Mouse (Mus musculus) lung, adult 2 months (tissue): Measurements from ENCODE around the gene Hck. TPM values are rescaled to one million over a fixed set of nuclear protein-coding genes. Genes with fewer than 3 reads are reported as not detected.

Source experiments
- DNase-seq: peaks from one replicate; pipeline ENCODE4 v3.0.0; 2022
- H3K4me1 ChIP-seq: fragments of 200-500 bp; 2 replicates; pipeline ENCODE4 v1.6.1; 2011; ENCODE audit warnings: low read length; ENCODE audit not compliant: control insufficient read depth, insufficient read depth
- H3K4me3 ChIP-seq: fragments of 200-500 bp; replicated peaks from 2 replicates; pipeline ENCODE3; 2011; ENCODE audit warnings: low read depth, mild to moderate bottlenecking, control low read depth, low read length; ENCODE audit errors: extremely low read depth
- CTCF ChIP-seq: fragments of 200-500 bp; IDR thresholded peaks from 2 replicates; pipeline ENCODE4 v1.5.1; 2011; ENCODE audit warnings: mild to moderate bottlenecking, low read length, control low read depth; ENCODE audit not compliant: insufficient read depth
- POLR2A ChIP-seq: fragments of 200-500 bp; IDR thresholded peaks from 2 replicates; pipeline ENCODE4 v1.6.1; 2011; ENCODE audit warnings: low read depth, mild to moderate bottlenecking, control low read depth, low read length, borderline replicate concordance; ENCODE audit errors: extremely low read depth
- WGBS: fragments of 180-500 bp; shearing (Covaris S2); methylation state at CpG from one replicate; pipeline ENCODE4 v1.1.7; 2018; 5-methylcytosine and 5-hydroxymethylcytosine counted together
- polyA plus RNA-seq: library from polyadenylated mRNA; depleted of rRNA; stranded (reverse); fragments of >200 nt; gene quantifications from 2 replicates; pipeline ENCODE4 v1.2.3, GENCODE M21; 2012

Gene Hck
- polyA plus RNA-seq, 1 experiment = 52.8 TPM

GRCm38 (mm10) chr2:153074651-153075050, 33.6 kb upstream of the Hck start:
- no peak for DNase-seq
- no peak overlapping the region for H3K4me3 ChIP-seq
- no peak for TF ChIP-seq CTCF
- TF ChIP-seq POLR2A = no peak
- H3K4me1 ChIP-seq = peaks cover 8% of the 10 kb centered on the region
- WGBS = 80% methylated on average over 10 of the region's 10 CpGs

- Histone ChIP-seq H3K4me1 (peaks cover 3% of the 10 kb centered on the region), H3K4me3 (no peak overlapping the region)
- 53% methylated on average over 2 of the region's 2 CpGs for WGBS
- no peak for DNase-seq
- no peak for TF ChIP-seq POLR2A
- no peak for TF ChIP-seq CTCF
Measured at GRCm38 (mm10) chr2:153075961-153076360, 32.3 kb upstream of the Hck start.

- DNase-seq = peak; percentile 78
- Histone ChIP-seq H3K4me3 (no peak overlapping the region), H3K4me1 (peaks cover 9% of the 10 kb centered on the region)
- WGBS = 43% methylated on average over 32 of the region's 32 CpGs
- peak; percentile 78 for TF ChIP-seq CTCF
- no peak for TF ChIP-seq POLR2A
Measured at GRCm38 (mm10) chr2:153080841-153081523, 27.3 kb upstream of the Hck start.

GRCm38 (mm10) chr2:153081866-153082265, 26.4 kb upstream of the Hck start:
- Histone ChIP-seq H3K4me1 (peaks cover 6% of the 10 kb centered on the region), H3K4me3 (no peak overlapping the region)
- WGBS = 69% methylated on average over 6 of the region's 6 CpGs
- no peak for DNase-seq
- TF ChIP-seq CTCF = no peak
- no peak for TF ChIP-seq POLR2A

- DNase-seq = no peak
- WGBS = 66% methylated on average over 8 of the region's 8 CpGs
- TF ChIP-seq POLR2A (no peak), CTCF (no peak)
Measured at GRCm38 (mm10) chr2:153083275-153083674, 25.0 kb upstream of the Hck start.

GRCm38 (mm10) chr2:153083824-153084223, 24.4 kb upstream of the Hck start:
- TF ChIP-seq CTCF (no peak), POLR2A (no peak)
- DNase-seq = no peak
- WGBS = 73% methylated on average over 4 of the region's 4 CpGs
- H3K4me3 ChIP-seq = no peak overlapping the region
- H3K4me1 ChIP-seq = peaks cover 6% of the 10 kb centered on the region

More at GRCm38 (mm10) chr2:153083275-153083674, 25.0 kb upstream of the Hck start:
- peaks cover 6% of the 10 kb centered on the region for H3K4me1 ChIP-seq
- H3K4me3 ChIP-seq = no peak overlapping the region

- DNase-seq = no peak
- H3K4me1 ChIP-seq = peaks cover 6% of the 10 kb centered on the region
- TF ChIP-seq CTCF = no peak
- no peak for TF ChIP-seq POLR2A
- 48% methylated on average over 7 of the region's 7 CpGs for WGBS
- H3K4me3 ChIP-seq = no peak overlapping the region
Measured at GRCm38 (mm10) chr2:153084261-153084976, 23.8 kb upstream of the Hck start.

- peaks cover 6% of the 10 kb centered on the region for H3K4me1 ChIP-seq
- 86% methylated on average over 6 of the region's 6 CpGs for WGBS
- TF ChIP-seq POLR2A = no peak
- TF ChIP-seq CTCF = no peak
- H3K4me3 ChIP-seq = no peak overlapping the region
- DNase-seq = no peak
Measured at GRCm38 (mm10) chr2:153085556-153085955, 22.7 kb upstream of the Hck start.

GRCm38 (mm10) chr2:153086166-153086565, 22.1 kb upstream of the Hck start:
- WGBS = 86% methylated on average over 4 of the region's 4 CpGs
- no peak for DNase-seq
- no peak overlapping the region for H3K4me3 ChIP-seq
- H3K4me1 ChIP-seq = peaks cover 6% of the 10 kb centered on the region
- no peak for TF ChIP-seq POLR2A
- TF ChIP-seq CTCF = no peak

- H3K4me3 ChIP-seq = no peak overlapping the region
- peaks cover 6% of the 10 kb centered on the region for H3K4me1 ChIP-seq
- TF ChIP-seq POLR2A = no peak
- no peak for TF ChIP-seq CTCF
- no peak for DNase-seq
- WGBS = 89% methylated on average over 10 of the region's 10 CpGs
Measured at GRCm38 (mm10) chr2:153087091-153087490, 21.2 kb upstream of the Hck start.
